Mouse (Mus musculus) heart, embryonic 16.5 days (tissue): ENCODE results near the gene Chrnb2. TPM values are rescaled to one million over a fixed set of nuclear protein-coding genes. Genes with fewer than 3 reads are reported as not detected.
"Not testable (repeated sequence)": the region's sequence is repeated elsewhere in the genome, so short reads cannot be mapped to it uniquely, and the experiment has no call there.

Experiments used
- ATAC-seq: fragments of 200-750 bp; cut with Nextera tagmentation; replicated peaks from 2 replicates; pipeline ENCODE4 v1.8.0; 2017; ENCODE audit warnings: moderate number of reproducible peaks; ENCODE audit not compliant: insufficient read depth, low FRiP score; ENCODE audit errors: extremely low read depth
- H3K27ac ChIP-seq: fragments of 300-500 bp; sonication (generic); 2 replicates; pipeline ENCODE4 v1.5.1; 2014; ENCODE audit warnings: mild to moderate bottlenecking, low read length, control low read depth, moderate library complexity
- H3K27me3 ChIP-seq: fragments of 300-500 bp; sonication (generic); 2 replicates; pipeline ENCODE4 v1.6.1; 2014; ENCODE audit warnings: low read length, mixed read lengths; ENCODE audit not compliant: control insufficient read depth, insufficient read depth
- H3K36me3 ChIP-seq: fragments of 300-500 bp; sonication (generic); 2 replicates; pipeline ENCODE4 v1.6.1; 2014; ENCODE audit not compliant: control insufficient read depth, insufficient read depth
- H3K4me1 ChIP-seq: fragments of 300-500 bp; sonication (generic); 2 replicates; pipeline ENCODE4 v1.6.1; 2014; ENCODE audit warnings: low read length, mixed read lengths; ENCODE audit not compliant: control insufficient read depth, insufficient read depth
- H3K4me2 ChIP-seq: fragments of 300-500 bp; sonication (generic); 2 replicates; pipeline ENCODE4 v1.6.1; 2014; ENCODE audit warnings: low read depth, mild to moderate bottlenecking, control low read depth, low read length
- H3K4me3 ChIP-seq: fragments of 300-500 bp; sonication (generic); 2 replicates; pipeline ENCODE4 v1.5.1; 2014; ENCODE audit warnings: mild to moderate bottlenecking, control low read depth, low read length
- H3K9ac ChIP-seq: fragments of 300-500 bp; sonication (generic); 2 replicates; pipeline ENCODE4 v1.6.1; 2014; ENCODE audit warnings: low read length, control low read depth
- H3K9me3 ChIP-seq: fragments of 300-500 bp; sonication (generic); replicated peaks from 2 replicates; pipeline ENCODE4 v1.6.1; 2016; ENCODE audit warnings: low read length; ENCODE audit not compliant: control insufficient read depth
- WGBS: fragments of 180-500 bp; shearing (Covaris S2); extraction: QIAGEN DNeasy Blood & Tissue Kit; methylation state at CpG from one replicate; pipeline ENCODE4 v1.1.7; 2014; 5-methylcytosine and 5-hydroxymethylcytosine counted together
- polyA plus RNA-seq: library from polyadenylated mRNA; unstranded; fragments of >200 nt; fragmentation: Nextera tagmentation; extraction: Ambion mirVana; gene quantifications from 2 replicates; pipeline ENCODE4 v1.2.1, GENCODE M21; 2015

Gene Chrnb2
- polyA plus RNA-seq, 1 experiment from 2014 or later = 0.29 TPM

GRCm38 (mm10) chr3:89802876-89803275 lies 38.4 kb upstream of the Chrnb2 start:
- Histone ChIP-seq H3K27me3 (no peaks in the 10 kb centered on the region), H3K9me3 (0 out of 2 replicates have a peak, but pooled peaks cover 3% of the 10 kb centered on the region), H3K9ac (no peak overlapping the region), H3K4me3 (no peak overlapping the region), H3K27ac (no peak overlapping the region), H3K4me2 (no peak overlapping the region), H3K36me3 (no peaks in the 10 kb centered on the region), H3K4me1 (peaks cover 3% of the 10 kb centered on the region; the same call in 1 of the 2 replicates)
- ATAC-seq = no peak
- 77% methylated on average over 15 of the region's 15 CpGs for WGBS

GRCm38 (mm10) chr3:89801507-89801847 lies 37.0 kb upstream of the Chrnb2 start:
- no peak overlapping the region for H3K4me3 ChIP-seq
- no peak overlapping the region for H3K9ac ChIP-seq
- no peak overlapping the region for H3K4me2 ChIP-seq
- 23% methylated on average over 3 of the region's 3 CpGs for WGBS
- no peak overlapping the region for H3K27ac ChIP-seq
- no peaks in the 10 kb centered on the region for H3K36me3 ChIP-seq
- no peaks in the 10 kb centered on the region for H3K27me3 ChIP-seq
- H3K4me1 ChIP-seq = peaks cover 3% of the 10 kb centered on the region; the same call in 1 of the 2 replicates
- 0 out of 2 replicates have a peak, but pooled peaks cover 3% of the 10 kb centered on the region for H3K9me3 ChIP-seq
- ATAC-seq = peak; percentile 69

GRCm38 (mm10) chr3:89800774-89801506 lies 36.5 kb upstream of the Chrnb2 start:
- no peaks in the 10 kb centered on the region for H3K36me3 ChIP-seq
- peaks cover 3% of the 10 kb centered on the region; the same call in 1 of the 2 replicates for H3K4me1 ChIP-seq
- WGBS = 65% methylated on average over 5 of the region's 5 CpGs
- H3K4me3 ChIP-seq = no peak overlapping the region
- no peak overlapping the region for H3K4me2 ChIP-seq
- no peak for ATAC-seq
- no peaks in the 10 kb centered on the region for H3K27me3 ChIP-seq
- H3K9me3 ChIP-seq = no peaks in the 10 kb centered on the region
- H3K9ac ChIP-seq = no peak overlapping the region
- H3K27ac ChIP-seq = no peak overlapping the region

- WGBS = 54% methylated on average over 3 of the region's 3 CpGs
- not testable (repeated sequence) for ATAC-seq, H3K4me1 ChIP-seq
These were observed 35.6 kb upstream of the Chrnb2 start for GRCm38 (mm10) chr3:89800078-89800477.

GRCm38 (mm10) chr3:89799476-89799875 lies 35.0 kb upstream of the Chrnb2 start:
- no peaks in the 10 kb centered on the region for H3K36me3 ChIP-seq
- H3K4me1 ChIP-seq = peaks cover 3% of the 10 kb centered on the region; the same call in 1 of the 2 replicates
- H3K4me3 ChIP-seq = peak overlapping the region; percentile 30
- no peak overlapping the region; the same call in 1 of the 2 replicates for H3K27ac ChIP-seq
- no peaks in the 10 kb centered on the region for H3K9me3 ChIP-seq
- no peak for ATAC-seq
- peak overlapping the region; percentile 46; the same call in 1 of the 2 replicates for H3K9ac ChIP-seq
- H3K4me2 ChIP-seq = peak overlapping the region; percentile 61
- H3K27me3 ChIP-seq = no peaks in the 10 kb centered on the region
- WGBS = 15% methylated on average over 13 of the region's 13 CpGs

More at GRCm38 (mm10) chr3:89800078-89800477, 35.6 kb upstream of the Chrnb2 start:
- not testable (repeated sequence) for H3K9ac ChIP-seq, H3K9me3 ChIP-seq, H3K36me3 ChIP-seq, H3K27ac ChIP-seq, H3K4me3 ChIP-seq, H3K27me3 ChIP-seq, H3K4me2 ChIP-seq

DNA sequence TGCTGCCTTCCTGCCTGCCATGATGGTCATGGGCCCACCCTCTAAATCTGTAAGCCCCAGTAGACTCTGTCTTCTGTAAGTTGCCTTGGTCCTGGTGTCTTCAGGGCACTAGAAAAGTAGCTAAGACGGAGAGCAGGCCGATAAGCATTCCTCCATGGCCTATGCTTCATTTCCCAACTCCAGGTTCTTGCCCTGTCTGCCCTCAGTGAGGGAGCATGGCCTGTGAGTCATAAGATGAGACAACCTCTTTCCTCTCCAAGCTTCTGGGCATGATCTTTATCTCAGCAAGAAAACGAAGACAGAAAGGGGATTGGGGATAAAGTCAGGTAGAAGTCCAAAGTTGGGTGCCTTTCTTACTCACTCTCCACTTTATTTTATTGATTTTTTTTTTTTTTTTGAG lies 34.1 kb upstream of the Chrnb2 start:
- ATAC-seq = no peak
- H3K27me3 ChIP-seq = no peaks in the 10 kb centered on the region
- 82% methylated on average over 3 of the region's 3 CpGs for WGBS
- no peak overlapping the region for H3K4me2 ChIP-seq
- no peaks in the 10 kb centered on the region for H3K9me3 ChIP-seq
- H3K27ac ChIP-seq = no peak overlapping the region
- no peak overlapping the region for H3K9ac ChIP-seq
- H3K4me1 ChIP-seq = peaks cover 3% of the 10 kb centered on the region; the same call in 1 of the 2 replicates
- H3K36me3 ChIP-seq = no peaks in the 10 kb centered on the region
- no peak overlapping the region for H3K4me3 ChIP-seq

- Histone ChIP-seq H3K27me3 (no peaks in the 10 kb centered on the region), H3K4me1 (peaks cover 3% of the 10 kb centered on the region; the same call in 1 of the 2 replicates), H3K9me3 (no peaks in the 10 kb centered on the region), H3K4me2 (no peak overlapping the region), H3K36me3 (no peaks in the 10 kb centered on the region), H3K4me3 (no peak overlapping the region), H3K9ac (no peak overlapping the region), H3K27ac (no peak overlapping the region)
- WGBS = 24% methylated on average over 4 of the region's 4 CpGs
- ATAC-seq = no peak
These were observed 31.9 kb upstream of the Chrnb2 start for GRCm38 (mm10) chr3:89796358-89796757.

GRCm38 (mm10) chr3:89795746-89796145 lies 31.3 kb upstream of the Chrnb2 start:
- Histone ChIP-seq H3K9me3 (no peaks in the 10 kb centered on the region), H3K27me3 (no peaks in the 10 kb centered on the region), H3K4me2 (no peak overlapping the region), H3K36me3 (no peaks in the 10 kb centered on the region), H3K4me1 (peaks cover 3% of the 10 kb centered on the region; the same call in 1 of the 2 replicates), H3K27ac (no peak overlapping the region), H3K4me3 (no peak overlapping the region), H3K9ac (no peak overlapping the region)
- ATAC-seq = no peak
- WGBS = 53% methylated on average over 5 of the region's 5 CpGs

- no peak overlapping the region for H3K4me3 ChIP-seq
- H3K9me3 ChIP-seq = no peaks in the 10 kb centered on the region
- no peaks in the 10 kb centered on the region for H3K36me3 ChIP-seq
- ATAC-seq = no peak
- 65% methylated on average over 2 of the region's 2 CpGs for whole genome bisulfite sequencing
- no peak overlapping the region for H3K9ac ChIP-seq
- no peaks in the 10 kb centered on the region for H3K27me3 ChIP-seq
- H3K4me2 ChIP-seq = no peak overlapping the region
- H3K27ac ChIP-seq = no peak overlapping the region
- H3K4me1 ChIP-seq = peaks cover 2% of the 10 kb centered on the region; the same call in 1 of the 2 replicates
These were observed 30.2 kb upstream of the Chrnb2 start for GRCm38 (mm10) chr3:89794616-89795015.
